23 mouse cellular contexts compared by ENCODE assay signal in genomic region chr6:114141481-114141880, GRCm38 (mm10). TPM values are rescaled to one million over a fixed set of nuclear protein-coding genes. Genes with fewer than 3 reads are reported as not detected.
"Had no signal": no experiment of that assay in that cellular context is flagged by ENCODE, and none has a peak within 500 bp of the region (broad histone marks: within the 10 kb centered on the region; RNA-seq: fewer than 3 reads in every experiment).

No protein-coding gene starts in this region.

- ATAC-seq: forebrain, embryonic 13.5 days; forebrain, embryonic 14.5 days; forebrain, embryonic 15.5 days; forebrain, embryonic 16.5 days; forebrain, postnatal 0 days had no signal

- DNase-seq: cerebellum, adult 9-10 months; cerebellum, adult 9-11 months; cerebellum, postnatal 10 days; cerebellum, postnatal 14 days; cerebellum, postnatal 25 days; cerebellum, postnatal 36 days; embryo, embryonic 11 days; forebrain, postnatal 0 days; gastrocnemius, adult 2 months; gastrocnemius, postnatal 10 days; gastrocnemius, postnatal 14 days; gastrocnemius, postnatal 25 days; gastrocnemius, postnatal 36 days; heart, adult 11 months; heart, adult 18-20 months; heart, adult 2 months had no signal

RNA-seq across cellular contexts. Expression of gene Slc6a11, which starts 10.4 kb away (rescaled TPM):
- total RNA-seq: common myeloid progenitor, adult 5-6 weeks; granulocyte monocyte progenitor cell, adult 5-6 weeks; heart, adult 18-20 months; heart, adult 2 months; heart, adult 8-10 months had no signal
